Mouse (Mus musculus): Measurements from ENCODE around the gene Afmid. TPM values are rescaled to one million over a fixed set of nuclear protein-coding genes. Genes with fewer than 3 reads are reported as not detected.
"Not testable (repeated sequence)": the region's sequence is repeated elsewhere in the genome, so short reads cannot be mapped to it uniquely, and the experiment has no call there.

Gene Afmid
- total RNA-seq, 2 experiments from 2014 or later = 15.3 to 15.5 TPM

GRCm38 (mm10) chr11:117796954-117797353, 28.8 kb upstream of the Afmid start:
- no peak for DNase-seq

DNA sequence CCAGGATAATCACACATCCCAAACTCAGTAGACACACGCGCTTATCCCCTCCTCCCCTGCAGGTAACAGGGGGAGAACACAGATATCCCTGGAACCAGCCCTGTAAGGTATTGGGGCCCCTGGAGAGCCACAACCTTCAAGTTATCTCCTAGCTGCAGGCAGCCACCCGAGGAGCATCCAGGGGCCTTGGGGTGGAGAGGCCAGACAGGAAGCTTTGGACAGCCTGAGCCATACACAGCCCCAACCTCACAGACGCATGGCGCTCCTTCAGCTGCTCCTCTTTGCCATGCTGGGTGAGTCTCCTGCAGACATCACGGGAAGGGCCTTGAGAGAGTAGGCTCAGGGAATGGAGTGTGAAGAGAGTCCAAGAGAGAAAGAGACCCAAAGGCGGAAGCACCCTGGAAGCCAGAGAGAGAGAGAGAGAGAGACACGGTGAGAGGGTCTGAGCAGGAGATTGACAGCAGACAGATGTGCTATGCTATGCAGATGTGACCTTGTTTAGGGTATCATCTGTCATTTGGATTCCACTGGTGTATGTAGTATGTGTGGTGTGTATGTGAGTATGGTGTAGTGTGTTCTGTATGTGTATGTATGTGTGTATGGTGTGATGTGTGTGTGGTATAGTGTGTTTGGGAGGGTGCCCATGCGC, 28.1 kb upstream of the Afmid start, which contains the start of gene 6030468B19Rik:
TSS of gene 6030468B19Rik (plus strand) at position 150 of the 649 bp plus-strand sequence.
- no peak for DNase-seq

DNA sequence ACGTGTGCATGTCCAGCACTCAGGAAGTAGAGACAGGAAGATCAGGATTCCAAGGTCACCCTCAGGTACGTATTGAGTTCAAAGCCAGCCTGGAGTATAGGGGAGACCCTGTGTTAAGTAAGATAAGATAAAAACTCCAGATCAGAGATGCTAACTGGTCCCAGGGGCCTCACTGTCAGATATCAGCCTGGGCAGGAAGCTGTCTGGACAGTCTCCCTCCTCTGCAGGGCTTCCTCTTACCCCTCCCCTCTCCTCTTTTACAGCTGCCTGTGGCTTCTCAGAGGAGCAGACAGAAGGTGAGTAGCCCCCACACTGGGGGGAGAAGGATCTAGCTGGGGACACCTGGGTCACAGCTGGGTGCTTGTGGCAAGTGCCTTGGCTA, 27.6 kb upstream of the Afmid start:
- DNase-seq = no peak

DNA sequence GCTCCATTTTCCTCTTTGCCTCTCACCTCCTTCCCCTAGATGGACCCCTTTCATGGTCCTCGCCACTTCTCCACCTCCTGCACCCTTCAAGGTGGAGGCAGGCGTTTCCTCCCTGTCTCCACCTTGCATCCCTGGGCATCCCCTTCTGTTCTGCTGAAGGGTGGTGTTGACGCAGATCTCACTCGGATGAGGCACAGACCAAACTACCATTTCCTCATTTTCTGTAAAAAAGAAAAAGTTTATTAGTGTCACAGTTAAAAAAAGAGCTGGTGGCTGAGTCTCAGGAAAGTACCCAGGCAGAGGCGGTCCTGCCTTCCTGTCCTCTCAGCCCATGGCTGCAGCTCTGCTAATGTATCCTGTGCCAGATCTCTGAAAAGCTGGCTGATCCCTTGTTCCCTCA, 26.6 kb upstream of the Afmid start:
- no peak for DNase-seq

- DNase-seq = no peak
Observed at GRCm38 (mm10) chr11:117800038-117800437, 25.7 kb upstream of the Afmid start.

- DNase-seq = no peak
Observed at GRCm38 (mm10) chr11:117801650-117802049, 24.1 kb upstream of the Afmid start.

DNA sequence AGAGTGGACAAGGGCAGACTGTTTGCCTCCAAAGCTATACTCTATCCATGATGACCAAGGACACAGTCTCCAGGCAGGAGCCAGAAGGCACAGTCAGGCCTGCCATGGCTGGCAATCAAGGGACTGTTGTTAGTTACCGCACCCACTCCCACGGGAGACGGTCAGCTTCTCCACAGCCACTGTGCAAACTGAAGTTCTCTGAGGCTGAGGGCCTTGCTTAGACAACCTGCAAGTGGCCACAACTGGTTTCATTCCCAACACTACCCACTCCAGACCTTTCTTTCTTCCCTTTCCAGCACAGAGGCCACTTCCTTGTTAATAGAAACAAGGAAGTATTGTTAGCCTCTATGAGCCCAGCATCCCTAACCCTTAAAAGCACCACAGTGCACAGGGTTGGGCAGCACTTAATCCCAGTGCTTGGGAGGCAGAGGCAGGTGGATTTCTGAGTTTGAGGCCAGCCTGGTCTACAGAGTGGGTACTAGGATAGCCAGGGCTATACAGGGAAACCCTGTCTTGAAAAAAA, 22.5 kb upstream of the Afmid start:
- DNase-seq = no peak

DNA sequence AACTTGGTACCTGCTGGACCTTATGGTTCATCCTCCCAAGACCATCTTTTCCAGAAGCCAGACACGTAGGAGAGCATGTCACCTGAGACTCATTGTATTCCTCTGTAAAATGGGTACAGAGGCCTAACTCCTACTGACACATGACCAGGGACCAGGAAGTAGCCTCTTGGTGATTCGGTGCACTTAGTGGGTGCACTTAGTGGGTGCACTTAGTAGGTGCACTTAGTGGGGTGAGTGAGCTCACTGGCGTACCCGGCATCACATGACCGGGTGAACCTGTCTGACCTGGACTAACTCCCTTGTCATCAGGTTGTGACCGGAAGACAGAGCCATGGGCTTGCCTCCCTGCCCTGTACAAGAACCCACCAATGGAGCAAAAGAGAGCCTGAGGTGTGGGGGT, 18.9 kb upstream of the Afmid start:
- DNase-seq = no peak

DNA sequence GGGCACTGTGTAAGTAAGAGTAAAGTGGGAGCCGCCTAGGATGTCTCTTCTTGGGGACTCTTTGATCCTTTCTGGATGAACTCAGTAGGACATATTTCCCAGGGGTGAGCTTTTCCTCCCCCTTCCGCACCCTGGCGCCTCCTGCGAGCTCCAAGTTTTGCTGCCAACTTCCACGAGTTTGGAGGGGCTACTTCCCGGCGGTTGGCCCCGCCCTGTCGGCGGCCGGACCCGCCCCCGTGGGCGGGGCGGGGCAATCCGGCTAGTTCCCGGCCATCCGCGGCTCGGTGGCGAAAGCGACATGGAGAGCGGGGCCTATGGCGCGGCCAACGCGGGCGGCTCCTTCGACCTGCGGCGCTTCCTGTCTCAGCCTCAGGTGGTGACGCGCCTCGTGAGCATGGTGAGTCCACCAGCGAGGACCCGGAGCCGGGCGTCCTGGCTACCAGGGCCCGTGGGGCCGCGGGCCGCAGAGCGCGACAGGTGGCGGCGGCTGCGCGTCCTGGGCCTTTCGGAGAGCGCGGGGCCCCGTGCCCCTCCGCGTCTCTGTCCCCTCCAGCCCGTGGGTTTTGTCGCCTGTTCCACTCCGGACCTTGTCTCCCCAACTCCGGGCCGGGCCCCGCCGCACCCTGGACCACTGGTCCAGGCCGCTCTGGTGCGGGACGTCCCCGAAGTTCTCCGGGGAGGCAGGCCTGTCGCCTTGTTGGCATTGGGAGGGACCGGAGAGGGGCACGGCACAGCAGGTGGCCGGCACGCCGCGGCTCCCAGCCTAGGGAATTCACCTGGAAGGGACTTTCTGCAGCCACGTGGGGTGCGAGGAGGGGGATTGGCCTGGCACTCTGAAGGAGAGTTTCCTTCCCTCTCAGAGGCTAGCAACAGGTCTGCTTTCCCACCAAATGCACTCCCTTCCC, 16.1 kb upstream of the Afmid start, which contains the start of the genes Gm20708 and Syngr2:
TSS of gene Gm20708 (plus strand) at position 262 of the 905 bp plus-strand sequence.
TSS of gene Syngr2 (plus strand) at position 262 of the 905 bp plus-strand sequence.
- DNase-seq = peak; percentile 81

DNA sequence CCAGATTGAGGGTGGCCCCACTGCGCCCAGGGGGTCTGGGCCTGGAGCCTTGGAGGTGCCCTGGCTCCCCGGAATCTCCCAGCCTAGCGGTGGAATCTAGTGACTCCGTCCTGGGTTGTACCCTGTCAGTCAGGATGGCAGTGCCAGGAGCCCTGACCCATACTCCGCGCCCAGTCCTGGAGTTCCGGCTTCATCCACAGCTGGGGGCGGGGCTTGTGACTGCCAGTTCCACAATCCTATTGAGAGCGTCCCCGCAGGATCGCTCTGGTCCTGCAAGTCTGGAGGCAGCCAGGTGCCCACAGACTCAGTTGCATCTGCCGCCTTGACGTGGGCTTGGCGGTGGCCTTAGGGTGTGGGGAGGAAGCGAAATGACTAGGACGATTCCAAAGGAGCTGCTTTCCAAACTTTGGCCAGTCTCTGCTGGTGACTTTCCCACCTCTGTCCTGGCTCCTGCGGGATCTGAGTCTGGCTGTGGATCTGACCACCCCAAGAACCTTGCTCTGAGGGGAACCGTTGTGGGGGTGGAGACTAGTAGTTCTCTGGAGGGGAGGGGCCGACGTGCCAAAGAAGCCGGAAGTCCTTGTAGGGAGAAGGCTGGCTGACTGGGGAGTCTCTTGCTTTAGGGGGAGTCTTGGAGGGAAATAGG, 15.2 kb upstream of the Afmid start:
- DNase-seq = peak; percentile 90

DNA sequence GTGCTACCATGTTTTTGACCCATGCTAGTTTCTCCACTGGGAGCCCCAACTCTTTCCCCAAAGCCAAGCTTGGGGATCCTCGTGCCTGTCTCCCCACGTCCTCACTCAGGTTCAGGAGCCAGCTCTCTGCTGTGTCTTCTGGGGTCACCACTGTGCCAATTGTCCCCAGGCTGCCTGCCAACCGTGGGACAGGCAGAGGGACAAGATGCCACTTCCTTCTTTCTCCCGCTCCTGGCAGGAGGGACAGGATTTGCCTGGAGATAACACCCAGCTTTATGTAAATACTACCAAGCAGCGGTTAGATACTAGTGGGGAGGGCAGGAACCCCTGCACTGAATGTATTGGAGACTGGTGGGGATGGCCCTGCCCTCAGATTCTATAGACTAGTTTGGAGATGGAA, 11.9 kb upstream of the Afmid start:
- no peak for DNase-seq

GRCm38 (mm10) chr11:117814704-117815366, 10.9 kb upstream of the Afmid start:
- no peak for DNase-seq

DNA sequence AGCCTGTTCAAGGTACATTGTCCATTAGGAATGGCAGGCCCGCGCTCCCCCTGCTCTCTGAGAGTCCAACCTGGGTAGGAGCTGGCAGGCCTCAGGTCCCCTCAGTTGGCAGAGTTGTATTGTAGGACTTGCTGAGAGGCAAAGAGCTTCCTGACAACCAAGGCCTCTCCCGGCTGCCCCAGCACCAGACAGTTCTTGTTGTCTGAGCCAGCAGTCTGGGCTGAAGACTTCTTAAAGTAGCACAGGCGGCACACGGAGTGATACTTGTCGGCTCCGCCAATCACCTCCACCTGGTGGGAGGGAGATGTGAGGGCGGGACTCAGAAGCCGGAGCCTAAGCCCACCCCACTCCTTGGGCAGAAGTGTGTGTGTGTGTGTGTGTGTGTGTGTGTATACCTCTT, 9.9 kb upstream of the Afmid start:
- not testable (repeated sequence) for DNase-seq

GRCm38 (mm10) chr11:117816389-117816996, 9.2 kb upstream of the Afmid start:
- DNase-seq = no peak

GRCm38 (mm10) chr11:117819095-117819494, 6.6 kb upstream of the Afmid start:
- DNase-seq = peak; percentile 72

GRCm38 (mm10) chr11:117820173-117820572, 5.6 kb upstream of the Afmid start:
- DNase-seq = no peak

DNA sequence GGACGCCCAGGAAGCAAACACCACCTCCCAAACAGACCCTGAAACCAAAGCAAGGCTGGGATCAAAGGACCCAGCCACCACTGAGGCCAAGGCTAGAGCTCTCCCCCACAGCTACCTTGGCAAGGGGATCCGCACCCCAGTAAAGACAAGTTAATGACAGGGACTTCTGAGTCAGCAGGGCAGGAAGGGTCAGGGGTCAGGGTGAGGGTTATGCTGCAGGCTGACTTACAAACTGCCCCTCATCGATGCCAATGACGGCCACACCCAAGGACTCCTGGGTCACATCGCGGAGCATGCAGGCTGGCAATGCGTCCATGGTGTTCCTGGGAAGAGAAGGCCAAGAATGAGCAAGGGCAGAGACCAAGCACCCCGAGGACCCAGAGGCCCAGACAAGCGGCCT, 3.9 kb upstream of the Afmid start:
- DNase-seq = no peak

DNA sequence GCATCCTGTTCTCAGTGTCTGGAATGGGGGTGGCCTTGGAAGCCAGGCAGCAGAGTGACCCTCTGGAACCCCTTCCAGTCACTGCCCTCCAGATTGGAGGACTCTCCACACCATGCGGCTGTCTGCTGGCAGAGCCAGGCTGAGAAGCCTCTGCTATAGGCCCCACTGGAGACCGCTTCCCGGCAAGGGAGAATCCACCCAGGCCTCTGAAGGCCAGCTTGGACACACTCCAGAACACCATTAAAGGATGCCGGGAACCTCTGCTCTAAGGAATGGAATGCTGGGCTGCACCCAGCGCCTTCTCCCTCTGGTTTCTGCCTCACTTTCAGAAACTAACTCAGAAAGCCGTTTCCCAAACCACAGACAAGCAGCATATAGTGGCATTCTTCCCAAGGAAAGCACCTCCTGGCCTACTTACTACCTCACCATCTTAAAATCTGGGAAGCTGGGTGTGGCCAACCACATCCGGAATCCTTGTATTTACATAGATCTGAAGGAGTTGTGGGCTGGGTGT, 2.9 kb upstream of the Afmid start:
- DNase-seq = peak; percentile 60

GRCm38 (mm10) chr11:117823411-117823810, 2.3 kb upstream of the Afmid start:
- DNase-seq = no peak

GRCm38 (mm10) chr11:117824060-117824969, 1.4 kb upstream of the Afmid start:
- DNase-seq = peak; percentile 89

Measured in heart, postnatal 4 days (tissue).